Mouse (Mus musculus) right cerebral cortex, adult 18-20 months (tissue): Measurements from ENCODE around the gene Ppp4r1.

Source experiments
- DNase-seq: peaks from one replicate; pipeline ENCODE4 v3.0.0; 2022; ENCODE audit warnings: mixed read lengths

The Ppp4r1 gene

GRCm38 (mm10) chr17:65811032-65811431, 28.7 kb downstream of the Ppp4r1 start:
- DNase-seq, result no peak

- no peak for DNase-seq
Observed at GRCm38 (mm10) chr17:65813763-65814162, 31.4 kb downstream of the Ppp4r1 start.

DNA sequence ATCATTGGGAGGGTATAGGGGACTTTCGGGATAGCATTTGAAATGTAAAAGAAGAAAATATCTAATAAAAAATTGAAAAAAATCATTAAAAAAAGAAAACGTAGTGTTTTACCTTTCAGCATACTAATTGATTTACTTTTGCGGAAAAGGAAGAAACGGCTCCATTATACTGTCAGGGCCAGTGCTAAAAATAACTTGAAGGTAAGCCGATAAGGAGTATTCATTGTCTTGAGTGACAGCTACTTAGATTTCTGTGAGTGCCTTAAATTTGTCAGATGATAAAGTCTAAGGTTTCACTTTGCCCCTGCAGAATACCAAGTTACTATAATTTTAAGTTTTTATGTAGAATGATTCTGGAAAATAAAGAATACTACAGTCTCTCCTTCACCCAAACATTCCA, 37.8 kb downstream of the Ppp4r1 start:
- no peak for DNase-seq

GRCm38 (mm10) chr17:65822423-65822822, 40.0 kb downstream of the Ppp4r1 start:
- no peak for DNase-seq

GRCm38 (mm10) chr17:65824246-65824645, 41.9 kb downstream of the Ppp4r1 start:
- no peak for DNase-seq

GRCm38 (mm10) chr17:65826257-65826656, 43.9 kb downstream of the Ppp4r1 start:
- no peak for DNase-seq

DNA sequence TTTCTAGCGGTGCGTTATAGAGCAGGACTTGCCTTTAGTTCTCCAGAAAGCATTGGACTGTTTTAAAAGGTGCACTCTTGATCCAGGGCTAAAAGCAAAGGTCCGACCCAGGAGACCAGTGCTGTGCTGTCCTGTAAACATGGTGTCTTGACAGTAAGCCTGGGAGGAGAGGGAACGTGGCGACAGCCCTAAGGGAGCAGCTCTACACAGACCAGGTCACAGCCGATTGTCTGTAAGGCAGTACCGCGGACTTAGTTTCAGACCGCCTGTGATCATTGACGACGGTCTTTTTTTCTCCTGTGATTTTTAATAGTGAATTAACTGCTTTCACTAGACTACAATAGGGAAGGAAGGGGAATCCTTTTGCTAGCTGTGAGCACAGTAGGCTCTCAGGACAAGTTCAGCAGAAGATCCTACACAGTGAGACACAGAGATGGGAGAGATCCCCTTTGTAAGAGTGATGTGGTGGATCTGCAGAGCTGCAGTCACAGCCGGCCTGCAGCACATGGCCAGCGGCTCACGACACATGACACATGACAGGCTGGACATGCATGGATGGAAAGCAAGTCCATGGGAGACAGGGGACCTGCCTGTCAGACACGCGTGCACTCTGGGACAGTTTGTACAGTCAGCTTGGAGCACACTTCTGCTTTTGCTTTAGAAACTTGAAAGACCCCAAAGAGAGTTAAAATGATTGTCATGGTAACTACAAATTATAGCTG, 44.9 kb downstream of the Ppp4r1 start:
- DNase-seq, result no peak

- DNase-seq, result no peak
Observed at GRCm38 (mm10) chr17:65827904-65828303, 45.5 kb downstream of the Ppp4r1 start.

DNA sequence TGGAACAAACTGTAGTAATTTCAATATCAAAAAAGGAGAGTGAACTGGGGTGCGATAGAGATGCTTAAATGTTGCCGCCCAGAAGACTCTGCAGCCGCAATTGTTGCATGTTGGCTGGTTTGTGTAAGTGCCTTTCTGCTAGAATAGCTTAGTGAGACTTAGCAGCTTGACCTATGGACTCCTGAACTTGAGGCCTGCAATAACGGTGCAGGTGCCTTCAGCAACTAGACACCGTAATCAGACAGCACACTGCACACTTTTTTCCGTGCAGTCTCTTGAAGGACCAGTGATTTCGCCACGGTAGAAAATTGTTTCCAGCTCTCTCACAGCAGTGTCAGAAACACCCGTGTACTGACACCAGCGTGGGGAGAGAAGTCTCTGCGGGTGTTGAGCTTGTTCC, 46.6 kb downstream of the Ppp4r1 start:
- DNase-seq, result no peak

DNA sequence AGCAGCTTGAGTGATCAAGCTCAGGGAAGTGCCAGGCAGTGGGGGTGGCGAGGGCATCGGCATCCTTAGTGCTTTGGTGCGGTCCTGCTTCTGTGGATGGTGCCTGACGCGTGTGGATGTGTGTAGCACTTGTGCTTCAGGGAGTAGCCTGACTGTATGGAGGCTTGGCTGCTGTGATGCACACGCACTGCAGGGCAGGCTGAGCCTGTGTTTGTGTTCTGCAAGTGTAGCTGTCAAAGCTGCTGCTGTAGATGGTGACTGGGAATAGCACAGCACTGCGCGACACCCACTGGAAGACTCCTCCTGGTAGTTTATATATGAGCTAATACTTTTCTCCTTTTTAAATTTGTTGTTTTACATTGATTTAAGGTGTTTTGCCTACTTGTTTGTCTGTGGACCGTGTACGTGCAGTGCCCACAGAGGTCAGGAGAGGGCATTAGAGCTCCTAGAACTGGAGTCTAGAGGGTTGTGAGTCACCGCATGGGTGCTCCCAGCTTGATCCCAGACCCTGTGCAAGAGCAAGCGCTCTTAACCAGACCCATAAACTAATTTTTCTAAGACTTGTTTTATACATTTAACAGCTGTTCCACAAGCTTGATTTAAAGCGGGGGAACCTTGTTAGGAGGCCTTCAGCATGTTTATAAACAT, 48.0 kb downstream of the Ppp4r1 start:
- DNase-seq, result no peak

DNA sequence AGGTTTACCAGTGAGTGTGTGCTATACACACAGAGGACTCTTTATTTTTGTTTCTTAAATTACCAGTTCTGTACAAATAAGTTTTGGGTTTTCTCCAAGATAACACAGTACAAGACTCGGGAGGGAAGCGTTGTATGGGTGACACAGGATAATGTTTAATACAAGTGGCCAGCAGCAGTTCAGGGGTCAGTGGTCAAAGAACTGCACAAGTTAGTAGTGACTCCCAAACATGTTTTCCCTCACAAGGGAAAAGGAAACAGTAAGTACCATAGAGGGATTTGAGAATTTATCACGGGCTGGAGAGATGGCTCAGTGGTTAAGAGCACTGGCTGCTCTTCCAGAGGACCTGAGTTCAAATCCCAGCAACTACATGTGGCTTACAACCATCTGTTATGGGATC, 51.5 kb downstream of the Ppp4r1 start:
- no peak for DNase-seq

GRCm38 (mm10) chr17:65836746-65837145, 54.4 kb downstream of the Ppp4r1 start:
- DNase-seq, result peak; percentile 63

DNA sequence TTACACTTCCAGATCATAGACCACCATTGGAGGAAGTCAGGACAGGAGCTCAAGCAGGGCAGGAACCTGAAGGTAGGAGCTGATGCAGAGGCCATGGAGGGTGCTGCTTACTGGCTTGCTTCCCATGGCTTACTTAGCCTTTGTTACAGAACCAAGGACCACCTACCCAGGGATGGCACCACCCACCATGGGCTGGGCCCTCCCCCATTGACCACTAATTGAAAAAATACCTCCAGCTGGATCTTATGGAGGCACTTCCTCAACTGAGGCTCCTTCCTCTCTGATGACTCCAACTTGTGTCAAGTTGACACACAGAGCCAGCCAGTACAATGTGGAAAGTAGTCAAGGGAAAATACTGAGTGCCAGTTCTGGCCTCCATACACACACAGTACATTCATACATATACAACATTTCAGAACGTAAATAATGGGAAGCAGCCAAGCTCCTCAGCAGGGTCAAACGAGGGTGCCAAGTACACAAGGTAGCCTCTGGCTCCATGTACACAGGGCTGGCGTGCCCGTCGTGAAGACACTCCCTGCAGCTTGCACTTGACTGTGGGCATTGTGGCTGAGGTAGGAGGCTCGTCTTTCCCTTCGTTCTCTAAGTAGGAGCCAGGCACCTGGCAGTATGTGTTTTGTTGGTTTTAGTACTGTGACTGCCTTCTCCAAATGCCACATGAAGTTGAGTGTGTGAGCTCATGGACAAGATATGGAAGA, 57.3 kb downstream of the Ppp4r1 start:
- DNase-seq, result no peak

DNA sequence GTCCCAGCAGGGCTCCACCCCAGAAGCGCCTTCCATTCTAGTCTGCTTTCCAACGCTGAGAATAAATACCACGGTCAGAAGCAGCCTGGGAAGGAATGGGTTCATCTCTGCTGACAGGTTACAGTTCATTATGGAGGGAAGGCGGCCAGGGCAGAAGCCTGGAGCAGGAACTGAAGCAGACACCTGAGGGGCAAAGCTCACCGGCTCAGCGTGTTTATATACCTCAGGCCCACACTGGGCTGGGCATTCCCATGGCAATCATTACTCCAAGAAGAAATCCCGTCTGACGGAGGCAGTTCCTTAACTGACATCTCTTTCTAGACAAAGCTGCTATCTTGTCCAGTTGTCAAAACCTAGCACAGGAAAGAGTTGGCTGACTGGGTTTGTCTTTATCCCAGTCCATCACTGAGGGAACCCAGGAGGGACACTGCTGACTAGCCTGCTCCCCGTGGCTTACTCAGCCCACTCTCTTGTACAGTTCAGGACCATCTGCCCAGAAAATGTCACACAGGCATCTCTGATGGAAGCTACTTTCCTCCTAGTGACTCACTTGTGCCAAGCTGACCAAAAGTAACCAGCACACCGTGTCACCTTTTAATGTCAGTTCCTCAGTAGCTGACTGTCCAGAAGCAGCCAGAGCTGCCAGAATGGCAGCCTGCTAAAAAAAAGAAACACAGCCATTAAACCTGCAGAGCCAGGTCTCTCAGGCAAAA, 60.5 kb downstream of the Ppp4r1 start:
- DNase-seq, result no peak

DNA sequence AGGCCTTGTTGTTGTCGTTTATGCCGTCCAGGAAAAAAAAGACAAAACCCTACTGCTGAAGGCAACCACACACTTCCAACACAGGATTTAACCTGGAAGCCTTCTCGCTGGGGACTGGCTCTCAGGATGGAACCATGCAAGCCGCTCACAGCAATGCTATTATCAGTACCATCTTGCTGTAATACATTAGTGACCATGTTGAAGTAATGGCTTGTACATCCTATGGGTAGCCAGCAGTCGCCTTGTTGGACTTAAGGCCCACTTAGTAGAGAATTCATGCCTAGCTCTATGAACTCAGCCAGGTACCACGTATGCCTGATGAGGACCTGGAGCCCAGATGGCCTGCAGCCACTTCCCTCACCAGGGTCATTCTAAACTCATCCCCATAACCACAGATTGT, 63.0 kb downstream of the Ppp4r1 start:
- DNase-seq, result no peak

GRCm38 (mm10) chr17:65847694-65848449, 65.5 kb downstream of the Ppp4r1 start:
- DNase-seq, result no peak

- no peak for DNase-seq
Observed at GRCm38 (mm10) chr17:65850487-65850886, 68.1 kb downstream of the Ppp4r1 start.

GRCm38 (mm10) chr17:65851749-65852148, 69.4 kb downstream of the Ppp4r1 start:
- no peak for DNase-seq

GRCm38 (mm10) chr17:65853326-65853725, 71.0 kb downstream of the Ppp4r1 start:
- DNase-seq, result no peak

- no peak for DNase-seq
Observed at GRCm38 (mm10) chr17:65854006-65854405, 71.6 kb downstream of the Ppp4r1 start.

- no peak for DNase-seq
Observed at GRCm38 (mm10) chr17:65857617-65858016, 75.2 kb downstream of the Ppp4r1 start.

GRCm38 (mm10) chr17:65862579-65862978, 80.2 kb downstream of the Ppp4r1 start:
- no peak for DNase-seq

GRCm38 (mm10) chr17:65863830-65864229, 81.5 kb downstream of the Ppp4r1 start:
- DNase-seq, result peak; percentile 29
